Mouse (Mus musculus): ENCODE data around the gene H2-DMb2. TPM values are rescaled to one million over a fixed set of nuclear protein-coding genes. Genes with fewer than 3 reads are reported as not detected.

H2-DMb2 gene
- polyA plus RNA-seq, 1 experiment from 2014 or later: 0.23 TPM

Other genes with a start within 250 kb of the H2-DMb2 start
- gene Platr17, start 238.2 kb upstream of the H2-DMb2 start, polyA plus RNA-seq (2014; fragmentation: Nextera tagmentation; extraction: Ambion mirVana): 0.19 and 0.48 TPM in 2 replicates
- gene Daxx, start 233.9 kb upstream of the H2-DMb2 start, polyA plus RNA-seq (2014; fragmentation: Nextera tagmentation; extraction: Ambion mirVana): 66.8 and 71.3 TPM in 2 replicates
- gene Tapbp, start 227.4 kb upstream of the H2-DMb2 start, polyA plus RNA-seq (2014; fragmentation: Nextera tagmentation; extraction: Ambion mirVana): 12.5 and 14.8 TPM in 2 replicates
- gene Zbtb22, start 227.4 kb upstream of the H2-DMb2 start, polyA plus RNA-seq (2014; fragmentation: Nextera tagmentation; extraction: Ambion mirVana): 10.1 and 11.8 TPM in 2 replicates
- gene Rgl2, start 213.8 kb upstream of the H2-DMb2 start, polyA plus RNA-seq (2014; fragmentation: Nextera tagmentation; extraction: Ambion mirVana): 37.3 and 38.7 TPM in 2 replicates
- 208 and 212 TPM in 2 replicates for gene Pfdn6, start 203.0 kb upstream of the H2-DMb2 start, polyA plus RNA-seq (2014; fragmentation: Nextera tagmentation; extraction: Ambion mirVana)
- gene Wdr46, start 202.6 kb upstream of the H2-DMb2 start, polyA plus RNA-seq (2014; fragmentation: Nextera tagmentation; extraction: Ambion mirVana): 37.4 and 45.6 TPM in 2 replicates
- gene B3galt4, start 191.8 kb upstream of the H2-DMb2 start, polyA plus RNA-seq (2014; fragmentation: Nextera tagmentation; extraction: Ambion mirVana): 2.6 and 3.0 TPM in 2 replicates
- 35.6 and 37.1 TPM in 2 replicates for gene Vps52, start 187.5 kb upstream of the H2-DMb2 start, polyA plus RNA-seq (2014; fragmentation: Nextera tagmentation; extraction: Ambion mirVana)
- gene Rps18, start 187.3 kb upstream of the H2-DMb2 start, polyA plus RNA-seq (2014; fragmentation: Nextera tagmentation; extraction: Ambion mirVana): 1,618 and 1,641 TPM in 2 replicates
- gene H2-K1, start 143.0 kb upstream of the H2-DMb2 start, polyA plus RNA-seq (2014; fragmentation: Nextera tagmentation; extraction: Ambion mirVana): 4.2 and 5.3 TPM in 2 replicates
- 3.8 and 5.6 TPM in 2 replicates for gene Ring1, start 118.6 kb upstream of the H2-DMb2 start, polyA plus RNA-seq (2014; fragmentation: Nextera tagmentation; extraction: Ambion mirVana)
- gene H2-Ke6, start 115.2 kb upstream of the H2-DMb2 start, polyA plus RNA-seq (2014; fragmentation: Nextera tagmentation; extraction: Ambion mirVana): 34.9 and 37.7 TPM in 2 replicates
- 85.6 and 94.1 TPM in 2 replicates for gene Slc39a7, start 111.6 kb upstream of the H2-DMb2 start, polyA plus RNA-seq (2014; fragmentation: Nextera tagmentation; extraction: Ambion mirVana)
- gene Rxrb, start 111.5 kb upstream of the H2-DMb2 start, polyA plus RNA-seq (2014; fragmentation: Nextera tagmentation; extraction: Ambion mirVana): 20.5 and 24.0 TPM in 2 replicates
- 2.6 and 5.0 TPM in 2 replicates for gene Col11a2, start 103.9 kb upstream of the H2-DMb2 start, polyA plus RNA-seq (2014; fragmentation: Nextera tagmentation; extraction: Ambion mirVana)
- 0.55 and 1.2 TPM in 2 replicates for gene H2-Oa, start 51.0 kb upstream of the H2-DMb2 start, polyA plus RNA-seq (2014; fragmentation: Nextera tagmentation; extraction: Ambion mirVana)
- gene H2-DMa, start 23.8 kb upstream of the H2-DMb2 start, polyA plus RNA-seq (2014; fragmentation: Nextera tagmentation; extraction: Ambion mirVana): 7.5 and 9.1 TPM in 2 replicates
- 141 and 152 TPM in 2 replicates for gene Brd2, start 20.7 kb upstream of the H2-DMb2 start, polyA plus RNA-seq (2014; fragmentation: Nextera tagmentation; extraction: Ambion mirVana)
- 0.45 and 0.61 TPM in 2 replicates for gene H2-DMb1, start 9.8 kb downstream of the H2-DMb2 start, polyA plus RNA-seq (2014; fragmentation: Nextera tagmentation; extraction: Ambion mirVana)
- 2.4 and 3.1 TPM in 2 replicates for gene Tap1, start 44.2 kb downstream of the H2-DMb2 start, polyA plus RNA-seq (2014; fragmentation: Nextera tagmentation; extraction: Ambion mirVana)
- gene Psmb9, start 44.5 kb downstream of the H2-DMb2 start, polyA plus RNA-seq (2014; fragmentation: Nextera tagmentation; extraction: Ambion mirVana): 0.45 and 2.2 TPM in 2 replicates
- gene Psmb8, start 54.4 kb downstream of the H2-DMb2 start, polyA plus RNA-seq (2014; fragmentation: Nextera tagmentation; extraction: Ambion mirVana): 1.7 and 1.9 TPM in 2 replicates
- gene Tap2, start 60.2 kb downstream of the H2-DMb2 start, polyA plus RNA-seq (2014; fragmentation: Nextera tagmentation; extraction: Ambion mirVana): 0.55 and 1.1 TPM in 2 replicates
- not detected in 2 replicates for gene H2-Ob, start 95.6 kb downstream of the H2-DMb2 start, polyA plus RNA-seq (2014; fragmentation: Nextera tagmentation; extraction: Ambion mirVana)
- 3.7 and 4.5 TPM in 2 replicates for gene H2-Ab1, start 114.4 kb downstream of the H2-DMb2 start, polyA plus RNA-seq (2014; fragmentation: Nextera tagmentation; extraction: Ambion mirVana)
- not detected in 2 replicates for gene H2-Aa, start 144.5 kb downstream of the H2-DMb2 start, polyA plus RNA-seq (2014; fragmentation: Nextera tagmentation; extraction: Ambion mirVana)
- gene H2-Eb1, start 162.6 kb downstream of the H2-DMb2 start, polyA plus RNA-seq (2014; fragmentation: Nextera tagmentation; extraction: Ambion mirVana): 1.1 and 2.1 TPM in 2 replicates
- gene H2-Eb2, start 182.4 kb downstream of the H2-DMb2 start, polyA plus RNA-seq (2014; fragmentation: Nextera tagmentation; extraction: Ambion mirVana): 0.07 and 0.10 TPM in 2 replicates
- gene Btnl2, start 211.5 kb downstream of the H2-DMb2 start, polyA plus RNA-seq (2014; fragmentation: Nextera tagmentation; extraction: Ambion mirVana): not detected in 2 replicates
- gene Btnl1, start 233.8 kb downstream of the H2-DMb2 start, polyA plus RNA-seq (2014; fragmentation: Nextera tagmentation; extraction: Ambion mirVana): not detected in 2 replicates